In the genomic region with DNA sequence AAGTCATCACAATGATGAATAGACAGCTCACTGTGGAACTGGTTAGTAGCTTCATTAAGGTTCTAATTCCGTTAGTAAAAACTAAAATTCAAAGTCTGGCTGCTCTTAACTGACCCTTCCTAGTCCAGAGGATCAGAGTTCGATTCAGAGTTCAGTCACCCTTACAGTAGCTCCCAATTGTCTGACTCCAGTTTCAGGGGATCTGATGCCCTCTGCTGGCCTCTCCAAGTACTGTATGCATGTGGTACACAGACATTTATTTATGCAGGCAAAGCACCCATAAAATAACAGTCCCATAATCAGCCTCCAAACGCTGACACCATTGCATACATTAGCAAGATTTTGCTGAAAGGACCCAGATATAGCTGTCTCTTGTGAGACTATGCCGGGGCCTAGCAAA, we compare ENCODE assay signal across 9 mouse cellular contexts. TPM values are rescaled to one million over a fixed set of nuclear protein-coding genes. Genes with fewer than 3 reads are reported as not detected.
DNase-seq lines count a peak whose midpoint lies in the region; ATAC-seq lines count a peak whose summit lies in the region.
"Had no signal": no experiment of that assay in that cellular context is flagged by ENCODE, and none has a peak within 500 bp of the region (broad histone marks: within the 10 kb centered on the region; RNA-seq: fewer than 3 reads in every experiment).

No protein-coding gene starts in this region.

- H3K4me1 ChIP-seq in kidney, embryonic 14.5 days (ENCODE audit: control insufficient read depth, insufficient read depth, low read length), result no peaks in the 10 kb centered on the region
- H3K4me1 ChIP-seq in forebrain, embryonic 15.5 days, result no peaks in the 10 kb centered on the region
- H3K4me1 ChIP-seq in midbrain, embryonic 16.5 days (ENCODE audit: control insufficient read depth, insufficient read depth, low read length), result no peaks in the 10 kb centered on the region
- H3K4me1 ChIP-seq: embryonic facial prominence, embryonic 12.5 days had no signal

- no peaks in the 10 kb centered on the region for H3K27me3 ChIP-seq in kidney, embryonic 14.5 days (ENCODE audit: control insufficient read depth, insufficient read depth, low read length)
- H3K27me3 ChIP-seq in forebrain, embryonic 15.5 days, result no peaks in the 10 kb centered on the region
- H3K27me3 ChIP-seq in midbrain, embryonic 16.5 days (ENCODE audit: control insufficient read depth, insufficient read depth, low read depth, low read length), result no peaks in the 10 kb centered on the region
- H3K27me3 ChIP-seq: embryonic facial prominence, embryonic 12.5 days had no signal

- ATAC-seq in kidney, embryonic 14.5 days (ENCODE audit: low FRiP score, low TSS enrichment), result no peak
- peak; percentile 85; the same call in 1 of the 2 replicates for ATAC-seq in cerebellum, adult (ENCODE audit: insufficient number of reproducible peaks, low FRiP score, low TSS enrichment)
- ATAC-seq in forebrain, embryonic 15.5 days (replicated peaks), result peak; percentile 86
- peak; percentile 70; the same call in 1 of the 2 replicates for ATAC-seq in midbrain, embryonic 16.5 days

- H3K4me2 ChIP-seq in kidney, embryonic 14.5 days (replicated peaks; ENCODE audit: low read depth, low read length), result no peak overlapping the region
- H3K4me2 ChIP-seq in forebrain, embryonic 15.5 days (replicated peaks), result no peak overlapping the region
- no peak overlapping the region for H3K4me2 ChIP-seq in midbrain, embryonic 16.5 days (ENCODE audit: low read length)
- H3K4me2 ChIP-seq: embryonic facial prominence, embryonic 12.5 days had no signal

- H3K27ac ChIP-seq in kidney, embryonic 14.5 days (ENCODE audit: low read depth, low read length), result no peak overlapping the region
- H3K27ac ChIP-seq in forebrain, embryonic 15.5 days (replicated peaks), result no peak overlapping the region
- H3K27ac ChIP-seq in midbrain, embryonic 16.5 days (ENCODE audit: low read length), result no peak overlapping the region
- H3K27ac ChIP-seq: embryonic facial prominence, embryonic 12.5 days had no signal

- no peak overlapping the region for H3K9ac ChIP-seq in kidney, embryonic 14.5 days (ENCODE audit: low read depth, low read length)
- no peak overlapping the region for H3K9ac ChIP-seq in forebrain, embryonic 15.5 days (replicated peaks)
- H3K9ac ChIP-seq in midbrain, embryonic 16.5 days (ENCODE audit: low read depth, low read length), result no peak overlapping the region
- H3K9ac ChIP-seq: embryonic facial prominence, embryonic 12.5 days had no signal

- no peaks in the 10 kb centered on the region for H3K9me3 ChIP-seq in kidney, embryonic 14.5 days (ENCODE audit: control insufficient read depth, low read length)
- no peaks in the 10 kb centered on the region for H3K9me3 ChIP-seq in forebrain, embryonic 15.5 days
- no peaks in the 10 kb centered on the region for H3K9me3 ChIP-seq in midbrain, embryonic 16.5 days (replicated peaks; ENCODE audit: control insufficient read depth, low read length, poor library complexity, severe bottlenecking)
- H3K9me3 ChIP-seq: embryonic facial prominence, embryonic 12.5 days had no signal

- intact Hi-C loops in left cerebral cortex, postnatal 25 days (cut with DNase I), result loop anchor here (5.0 kb wide), 2 partner anchors 140 to 210 kb away; a partner anchor contains a TSS

- peak; percentile 81 for DNase-seq in kidney, adult 18-20 months
- DNase-seq in induced T-regulatory cell, adult 2 months (ENCODE audit: low read depth), result peak; percentile 63
- DNase-seq in left cerebral cortex, postnatal 25 days (ENCODE audit: low spot score in 2 of 2), result peak; percentile 75 to 85
- peak; percentile 28 for DNase-seq in telencephalon, adult 2 months (ENCODE audit: low read depth, low spot score)

- H3K36me3 ChIP-seq in kidney, embryonic 14.5 days (ENCODE audit: control insufficient read depth, insufficient read depth, low read length), result no peaks in the 10 kb centered on the region
- peaks cover 10% of the 10 kb centered on the region for H3K36me3 ChIP-seq in forebrain, embryonic 15.5 days
- H3K36me3 ChIP-seq in midbrain, embryonic 16.5 days (ENCODE audit: control insufficient read depth, insufficient read depth, low read length), result peaks cover 28% of the 10 kb centered on the region
- H3K36me3 ChIP-seq: embryonic facial prominence, embryonic 12.5 days had no signal

- no peak overlapping the region for H3K4me3 ChIP-seq in kidney, embryonic 14.5 days (ENCODE audit: low read length)
- H3K4me3 ChIP-seq in forebrain, embryonic 15.5 days, result no peak overlapping the region
- no peak overlapping the region for H3K4me3 ChIP-seq in midbrain, embryonic 16.5 days (ENCODE audit: low read depth, low read length)
- H3K4me3 ChIP-seq: embryonic facial prominence, embryonic 12.5 days had no signal

- WGBS in kidney, embryonic 14.5 days, result 25% methylated on average over 4 of the region's 4 CpGs
- WGBS in forebrain, embryonic 15.5 days, result 17% methylated on average over 4 of the region's 4 CpGs
- 8% methylated on average over 4 of the region's 4 CpGs for WGBS in midbrain, embryonic 16.5 days

RNA-seq across cellular contexts. Expression of a gene that starts 56.2 kb away (rescaled TPM):
- 12.3 and 16.9 TPM in 2 replicates for polyA plus RNA-seq in kidney, embryonic 14.5 days (2014; fragmentation: Nextera tagmentation; extraction: Ambion mirVana)
- 5.3 and 6.5 TPM in 2 replicates for polyA plus RNA-seq in forebrain, embryonic 15.5 days (2015; fragmentation: Nextera tagmentation; extraction: Ambion mirVana)
- 1 to 10 TPM; 2.8 to 3.8 TPM for total RNA-seq in left cerebral cortex, postnatal 25 days (2021)
- polyA plus RNA-seq in midbrain, embryonic 16.5 days (2015; fragmentation: Nextera tagmentation; extraction: Ambion mirVana), result 10.8 and 11.7 TPM in 2 replicates

Comparison
In these comparisons a context has a peak if more than half of its experiments do, and no peak if none do; other contexts are left out.
1. DNase-seq: peak in every context shown above with its lines; median percentile 81 in kidney, adult 18-20 months; 80 in left cerebral cortex, postnatal 25 days; 63 in induced T-regulatory cell, adult 2 months; 28 in telencephalon, adult 2 months.